23 mouse cellular contexts compared by ENCODE assay signal in genomic region chr10:42059522-42059921, GRCm38 (mm10). TPM values are rescaled to one million over a fixed set of nuclear protein-coding genes. Genes with fewer than 3 reads are reported as not detected.
DNase-seq lines count a peak whose midpoint lies in the region; ATAC-seq and TF ChIP-seq lines count a peak whose summit lies in the region.
"Had no signal": no experiment of that assay in that cellular context is flagged by ENCODE, and none has a peak within 500 bp of the region (broad histone marks: within the 10 kb centered on the region; RNA-seq: fewer than 3 reads in every experiment).

No protein-coding gene starts in this region.

- no peak overlapping the region for H3K4me2 ChIP-seq in midbrain, embryonic 11.5 days
- no peak overlapping the region for H3K4me2 ChIP-seq in midbrain, embryonic 16.5 days (ENCODE audit: low read length)
- H3K4me2 ChIP-seq: embryonic facial prominence, embryonic 12.5 days; forebrain, embryonic 13.5 days; forebrain, embryonic 15.5 days had no signal

- TF ChIP-seq CTCF in MEL (IDR thresholded peaks at IDR 0.05 in 2 of 3, conservative IDR thresholded peaks at IDR 0.05 in 1 of 3; ENCODE audit: control insufficient read depth in 1 of 3, insufficient read depth in 1 of 3, low read depth in 2 of 3, low read length in 3 of 3, poor library complexity in 1 of 3, severe bottlenecking in 1 of 3): no peak

- no peaks in the 10 kb centered on the region for H3K27me3 ChIP-seq in midbrain, embryonic 11.5 days (ENCODE audit: control insufficient read depth, insufficient read depth, low read length)
- H3K27me3 ChIP-seq in midbrain, embryonic 16.5 days (ENCODE audit: control insufficient read depth, insufficient read depth, low read depth, low read length): no peaks in the 10 kb centered on the region
- no peaks in the 10 kb centered on the region for H3K27me3 ChIP-seq in MEL (ENCODE audit: control insufficient read depth in 1 of 2, insufficient read depth in 2 of 2, low read length in 2 of 2)
- H3K27me3 ChIP-seq: embryonic facial prominence, embryonic 12.5 days; forebrain, embryonic 13.5 days; forebrain, embryonic 15.5 days had no signal

- no peak for ATAC-seq in midbrain, embryonic 11.5 days (ENCODE audit: low FRiP score)
- ATAC-seq in midbrain, embryonic 16.5 days: no peak
- ATAC-seq: CD4-positive, CD25-positive, alpha-beta regulatory T cell, adult 4 months; forebrain, embryonic 13.5 days; forebrain, embryonic 15.5 days; forebrain, postnatal 0 days had no signal

- no peak overlapping the region for H3K27ac ChIP-seq in midbrain, embryonic 11.5 days (ENCODE audit: low read depth, low read length)
- H3K27ac ChIP-seq in midbrain, embryonic 16.5 days (ENCODE audit: low read length): no peak overlapping the region
- no peak overlapping the region for H3K27ac ChIP-seq in MEL (ENCODE audit: control insufficient read depth, low read depth, low read length)
- H3K27ac ChIP-seq: embryonic facial prominence, embryonic 10.5 days; embryonic facial prominence, embryonic 12.5 days; forebrain, embryonic 13.5 days; forebrain, embryonic 15.5 days had no signal

- peaks cover 2% of the 10 kb centered on the region; the same call in 1 of the 2 replicates for H3K79me2 ChIP-seq in MEL (ENCODE audit: control insufficient read depth, insufficient read depth, low read length, poor library complexity)

- no peaks in the 10 kb centered on the region for H3K9me3 ChIP-seq in midbrain, embryonic 11.5 days (ENCODE audit: control insufficient read depth, low read length)
- H3K9me3 ChIP-seq in midbrain, embryonic 16.5 days (replicated peaks; ENCODE audit: control insufficient read depth, low read length, poor library complexity, severe bottlenecking): no peaks in the 10 kb centered on the region
- no peaks in the 10 kb centered on the region for H3K9me3 ChIP-seq in MEL (replicated peaks; ENCODE audit: insufficient read depth, low read length)
- H3K9me3 ChIP-seq: embryonic facial prominence, embryonic 10.5 days; embryonic facial prominence, embryonic 12.5 days; forebrain, embryonic 13.5 days; forebrain, embryonic 15.5 days had no signal

- DNase-seq in heart, adult 11 months: peak; percentile 24
- DNase-seq in heart, postnatal 4 days: no peak
- DNase-seq in midbrain, embryonic 11.5 days (ENCODE audit: low spot score, missing footprints): peak; percentile 56
- DNase-seq in MEL (ENCODE audit: low read depth, low spot score): no peak
- no peak for DNase-seq in testis, postnatal 10 days (ENCODE audit: low spot score)
- DNase-seq: adrenal gland, adult 2 months; adrenal gland, postnatal 10 days; adrenal gland, postnatal 25 days; B cell, adult 2 months; cerebellum, adult 11 months; cerebellum, adult 18-20 months; cerebellum, adult 8-10 months; cerebellum, adult 9-11 months; cerebellum, postnatal 14 days; cerebellum, postnatal 36 days; embryo, embryonic 11 days; forebrain, postnatal 0 days had no signal

- WGBS in midbrain, embryonic 11.5 days: 92% methylated on average over 8 of the region's 8 CpGs
- WGBS in midbrain, embryonic 16.5 days: 98% methylated on average over 8 of the region's 8 CpGs

- TF ChIP-seq EP300 in MEL (IDR thresholded peaks at IDR 0.05; ENCODE audit: low read depth in 1 of 2, low read length in 2 of 2): no peak

- no peaks in the 10 kb centered on the region for H3K36me3 ChIP-seq in midbrain, embryonic 11.5 days (ENCODE audit: control insufficient read depth, insufficient read depth, low read length)
- H3K36me3 ChIP-seq in midbrain, embryonic 16.5 days (ENCODE audit: control insufficient read depth, insufficient read depth, low read length): no peaks in the 10 kb centered on the region
- peaks cover 0 to 21% of the 10 kb centered on the region in 2 experiments; a peak in 2 of 4 replicates for H3K36me3 ChIP-seq in MEL (ENCODE audit: control insufficient read depth in 1 of 2, insufficient read depth in 2 of 2, low read length in 2 of 2)
- H3K36me3 ChIP-seq: embryonic facial prominence, embryonic 10.5 days; embryonic facial prominence, embryonic 12.5 days; forebrain, embryonic 15.5 days had no signal

- no peak for TF ChIP-seq RAD21 in MEL (IDR thresholded peaks at IDR 0.05; ENCODE audit: low read depth, low read length)

- TF ChIP-seq POLR2A in MEL (IDR thresholded peaks at IDR 0.05; ENCODE audit: control insufficient read depth in 1 of 2, insufficient read depth in 1 of 2, low read depth in 1 of 2, low read length in 2 of 2, poor library complexity in 1 of 2): no peak

- no peak overlapping the region for H3K9ac ChIP-seq in midbrain, embryonic 11.5 days (ENCODE audit: low read length)
- H3K9ac ChIP-seq in midbrain, embryonic 16.5 days (ENCODE audit: low read depth, low read length): no peak overlapping the region
- no peak overlapping the region for H3K9ac ChIP-seq in MEL (ENCODE audit: control insufficient read depth, low read depth, low read length, poor library complexity, severe bottlenecking)
- H3K9ac ChIP-seq: embryonic facial prominence, embryonic 12.5 days; forebrain, embryonic 13.5 days; forebrain, embryonic 15.5 days; forebrain, postnatal 0 days had no signal

- no peaks in the 10 kb centered on the region for H3K4me1 ChIP-seq in midbrain, embryonic 11.5 days (ENCODE audit: control insufficient read depth, insufficient read depth, low read length)
- H3K4me1 ChIP-seq in midbrain, embryonic 16.5 days (ENCODE audit: control insufficient read depth, insufficient read depth, low read length): no peaks in the 10 kb centered on the region
- peaks cover 20 to 22% of the 10 kb centered on the region in 2 experiments for H3K4me1 ChIP-seq in MEL (ENCODE audit: control insufficient read depth in 1 of 2, insufficient read depth in 2 of 2, low read length in 2 of 2)
- H3K4me1 ChIP-seq: forebrain, embryonic 13.5 days; forebrain, embryonic 15.5 days had no signal

- no peak overlapping the region for H3K4me3 ChIP-seq in midbrain, embryonic 11.5 days (ENCODE audit: low read depth, low read length)
- no peak overlapping the region for H3K4me3 ChIP-seq in midbrain, embryonic 16.5 days (ENCODE audit: low read depth, low read length)
- H3K4me3 ChIP-seq in MEL (ENCODE audit: control insufficient read depth in 1 of 2, insufficient read depth in 1 of 2, low read depth in 2 of 2, low read length in 2 of 2): no peak overlapping the region
- H3K4me3 ChIP-seq: embryonic facial prominence, embryonic 10.5 days; embryonic facial prominence, embryonic 12.5 days; forebrain, embryonic 13.5 days; forebrain, embryonic 15.5 days had no signal

TF ChIP-seq in MEL, 35 proteins besides CTCF, POLR2A, EP300 and RAD21:
- TF ChIP-seq RCOR1 (IDR thresholded peaks at IDR 0.05; ENCODE audit: low read depth, low read length) (no peak), POLR2AphosphoS5 (IDR thresholded peaks at IDR 0.05; ENCODE audit: borderline replicate concordance, low read depth, low read length) (peak; percentile 82; the same call in 1 of the 2 replicates), MAFK (IDR thresholded peaks at IDR 0.05; ENCODE audit: borderline replicate concordance, low read depth, low read length) (no peak), MAX (IDR thresholded peaks at IDR 0.05; ENCODE audit: low read length) (no peak), UBTF (IDR thresholded peaks at IDR 0.05; ENCODE audit: borderline replicate concordance, insufficient read depth, low read depth, low read length) (no peak)

RNA-seq across cellular contexts. Expression of gene Armc2, which starts 41.3 kb away (rescaled TPM):
- 1 to 10 TPM; 1.2 to 1.6 TPM for total RNA-seq in heart, postnatal 4 days (2021)
- polyA plus RNA-seq in midbrain, embryonic 11.5 days (2014; fragmentation: Nextera tagmentation; extraction: Ambion mirVana): 2.4 and 3.8 TPM in 2 replicates
- 11.7 and 12.1 TPM in 2 replicates for polyA plus RNA-seq in midbrain, embryonic 16.5 days (2015; fragmentation: Nextera tagmentation; extraction: Ambion mirVana)
- total RNA-seq in MEL (2012; rRNA removed): 0.07 and 0.08 TPM in 2 replicates
- under 1 TPM in 1 of 2 experiments, not detected in 1; 0.13 TPM for polyA plus RNA-seq in MEL (2012; ENCODE audit: insufficient read depth in 1 of 2, insufficient read length in 2 of 2, low read depth in 1 of 2, low replicate concordance in 2 of 2, missing spikeins in 1 of 2)

Comparison
In these comparisons a context has a peak if more than half of its experiments do, and no peak if none do; other contexts are left out.
1. DNase-seq: peak in heart, adult 11 months (single experiment) and midbrain, embryonic 11.5 days (single experiment); none in heart, postnatal 4 days (single experiment), MEL (single experiment) and testis, postnatal 10 days (single experiment).